Mouse (Mus musculus) heart, embryonic 11.5 days (tissue): ENCODE results near the gene Ube2b. TPM values are rescaled to one million over a fixed set of nuclear protein-coding genes. Genes with fewer than 3 reads are reported as not detected.

Experiments used
- ATAC-seq: fragments of 200-750 bp; cut with Nextera tagmentation; replicated peaks from 2 replicates; pipeline ENCODE4 v1.8.0; 2017; ENCODE audit warnings: moderate library complexity; ENCODE audit not compliant: insufficient number of reproducible peaks, low FRiP score, low TSS enrichment
- H3K27ac ChIP-seq: fragments of 300-500 bp; sonication (generic); 2 replicates; pipeline ENCODE4 v1.5.1; 2014; ENCODE audit warnings: mild to moderate bottlenecking, low read depth, low read length
- H3K27me3 ChIP-seq: fragments of 300-500 bp; sonication (generic); 2 replicates; pipeline ENCODE4 v1.6.1; 2014; ENCODE audit warnings: mild to moderate bottlenecking, low read length, mixed read lengths; ENCODE audit not compliant: control insufficient read depth, insufficient read depth
- H3K36me3 ChIP-seq: fragments of 300-500 bp; sonication (generic); 2 replicates; pipeline ENCODE4 v1.6.1; 2014; ENCODE audit warnings: mild to moderate bottlenecking, low read length, moderate library complexity, mixed read lengths; ENCODE audit not compliant: control insufficient read depth, insufficient read depth
- H3K4me1 ChIP-seq: fragments of 300-500 bp; sonication (generic); 2 replicates; pipeline ENCODE4 v1.6.1; 2014; ENCODE audit warnings: low read length; ENCODE audit not compliant: control insufficient read depth, insufficient read depth
- H3K4me2 ChIP-seq: fragments of 300-500 bp; sonication (generic); 2 replicates; pipeline ENCODE4 v1.6.1; 2014; ENCODE audit warnings: mild to moderate bottlenecking, moderate library complexity
- H3K4me3 ChIP-seq: fragments of 300-500 bp; sonication (generic); 2 replicates; pipeline ENCODE4 v1.5.1; 2014; ENCODE audit warnings: low read depth, low read length
- H3K9ac ChIP-seq: fragments of 300-500 bp; sonication (generic); 2 replicates; pipeline ENCODE4 v1.6.1; 2014; ENCODE audit warnings: mild to moderate bottlenecking, low read depth, low read length, moderate library complexity
- H3K9me3 ChIP-seq: fragments of 300-500 bp; sonication (generic); replicated peaks from 2 replicates; pipeline ENCODE4 v1.6.1; 2016; ENCODE audit warnings: low read length; ENCODE audit not compliant: control insufficient read depth
- WGBS: fragments of 180-500 bp; shearing (Covaris S2); extraction: QIAGEN DNeasy Blood & Tissue Kit; methylation state at CpG from one replicate; pipeline ENCODE4 v1.1.7; 2014; ENCODE audit not compliant: insufficient replicate concordance; 5-methylcytosine and 5-hydroxymethylcytosine counted together
- polyA plus RNA-seq: library from polyadenylated mRNA; unstranded; fragments of >200 nt; fragmentation: Nextera tagmentation; extraction: Ambion mirVana; gene quantifications from 2 replicates; pipeline ENCODE4 v1.2.1, GENCODE M21; 2014

Ube2b gene
- polyA plus RNA-seq, 1 experiment from 2014 or later, result 163 TPM

GRCm38 (mm10) chr11:51937361-51937781 is 63.2 kb downstream of the Ube2b start:
- Histone ChIP-seq H3K4me3 (no peak overlapping the region), H3K4me2 (no peak overlapping the region), H3K4me1 (no peaks in the 10 kb centered on the region), H3K36me3 (no peaks in the 10 kb centered on the region), H3K9ac (no peak overlapping the region), H3K9me3 (no peaks in the 10 kb centered on the region), H3K27me3 (no peaks in the 10 kb centered on the region), H3K27ac (no peak overlapping the region)
- WGBS, result 71% methylated on average over 6 of the region's 6 CpGs
- no peak for ATAC-seq

- ATAC-seq, result no peak
- Histone ChIP-seq H3K9me3 (no peaks in the 10 kb centered on the region), H3K4me3 (no peak overlapping the region), H3K9ac (no peak overlapping the region), H3K36me3 (no peaks in the 10 kb centered on the region), H3K4me2 (no peak overlapping the region), H3K27ac (no peak overlapping the region), H3K4me1 (no peaks in the 10 kb centered on the region), H3K27me3 (no peaks in the 10 kb centered on the region)
- WGBS, result 44% methylated on average over 5 of the region's 5 CpGs
Observed at GRCm38 (mm10) chr11:51935636-51936434, 64.7 kb downstream of the Ube2b start.

Other genes with a start within 250 kb of the Ube2b start
- gene Sec24a, start 237.1 kb downstream of the Ube2b start, polyA plus RNA-seq, result 14.2 and 14.5 TPM in 2 replicates
- gene Sar1b, start 237.1 kb downstream of the Ube2b start, polyA plus RNA-seq, result 132 and 136 TPM in 2 replicates
- gene Jade2, start 143.1 kb downstream of the Ube2b start, polyA plus RNA-seq, result 0.21 and 0.46 TPM in 2 replicates
- 78.3 and 82.1 TPM in 2 replicates for gene Cdkn2aipnl, start 33.1 kb downstream of the Ube2b start, polyA plus RNA-seq
- 9.1 and 9.9 TPM in 2 replicates for gene Cdkl3, start 3.5 kb upstream of the Ube2b start, polyA plus RNA-seq
- 77.1 and 78.3 TPM in 2 replicates for gene Ppp2ca, start 97.9 kb upstream of the Ube2b start, polyA plus RNA-seq
- not detected in 2 replicates for gene Olfr1373, start 144.8 kb upstream of the Ube2b start, polyA plus RNA-seq
- not detected in 2 replicates for gene Olfr1371, start 213.2 kb upstream of the Ube2b start, polyA plus RNA-seq
- 506 and 537 TPM in 2 replicates for gene Skp1a, start 231.2 kb upstream of the Ube2b start, polyA plus RNA-seq